Mouse (Mus musculus): ENCODE data around the gene Med26. TPM values are rescaled to one million over a fixed set of nuclear protein-coding genes. Genes with fewer than 3 reads are reported as not detected.

Med26 gene
- polyA plus RNA-seq, 1 experiment from 2014 or later, result 14.9 TPM

GRCm38 (mm10) chr8:72532103-72532502 is 16.0 kb downstream of the Med26 start:
- no peak overlapping the region for H3K4me3 ChIP-seq
- H3K27me3 ChIP-seq (ENCODE audit: insufficient read depth, poor library complexity, severe bottlenecking), result no peaks in the 10 kb centered on the region
- no peaks in the 10 kb centered on the region for H3K9me3 ChIP-seq
- no peak for DNase-seq (ENCODE audit: low spot score)
- H3K27ac ChIP-seq, result no peak overlapping the region
- H3K36me3 ChIP-seq, result 0 out of 2 replicates have a peak, but pooled peaks cover 10% of the 10 kb centered on the region
- H3K4me1 ChIP-seq, result peaks cover 3% of the 10 kb centered on the region; the same call in 1 of the 2 replicates
- WGBS, result 89% methylated on average over 1 of the region's 1 CpGs

- peaks cover 27% of the 10 kb centered on the region for H3K4me1 ChIP-seq
- H3K4me3 ChIP-seq, result no peak overlapping the region
- no peaks in the 10 kb centered on the region for H3K9me3 ChIP-seq
- no peak for DNase-seq (ENCODE audit: low spot score)
- no peaks in the 10 kb centered on the region for H3K27me3 ChIP-seq (ENCODE audit: insufficient read depth, poor library complexity, severe bottlenecking)
- 0 out of 2 replicates have a peak, but pooled peaks cover 13% of the 10 kb centered on the region for H3K36me3 ChIP-seq
- H3K27ac ChIP-seq, result no peak overlapping the region
These were observed 26.2 kb downstream of the Med26 start for GRCm38 (mm10) chr8:72521888-72522287.

GRCm38 (mm10) chr8:72517421-72517988 is 30.6 kb downstream of the Med26 start:
- no peaks in the 10 kb centered on the region for H3K27me3 ChIP-seq (ENCODE audit: insufficient read depth, poor library complexity, severe bottlenecking)
- peaks cover 39% of the 10 kb centered on the region for H3K4me1 ChIP-seq
- peak overlapping the region; percentile 86 for H3K27ac ChIP-seq
- H3K4me3 ChIP-seq, result peak overlapping the region; percentile 17
- WGBS, result 48% methylated on average over 7 of the region's 7 CpGs
- DNase-seq (ENCODE audit: low spot score), result peak; percentile 83
- H3K36me3 ChIP-seq, result 0 out of 2 replicates have a peak, but pooled peaks cover 6% of the 10 kb centered on the region
- no peaks in the 10 kb centered on the region for H3K9me3 ChIP-seq

- H3K36me3 ChIP-seq, result 0 out of 2 replicates have a peak, but pooled peaks cover 6% of the 10 kb centered on the region
- no peak overlapping the region for H3K4me3 ChIP-seq
- peaks cover 30% of the 10 kb centered on the region for H3K4me1 ChIP-seq
- H3K27me3 ChIP-seq (ENCODE audit: insufficient read depth, poor library complexity, severe bottlenecking), result no peaks in the 10 kb centered on the region
- 57% methylated on average over 1 of the region's 1 CpGs for WGBS
- no peaks in the 10 kb centered on the region for H3K9me3 ChIP-seq
- H3K27ac ChIP-seq, result peak overlapping the region; percentile 69
- DNase-seq (ENCODE audit: low spot score), result no peak
These were observed 34.9 kb downstream of the Med26 start for GRCm38 (mm10) chr8:72513158-72513557.

- 93% methylated on average over 1 of the region's 1 CpGs for WGBS
- Histone ChIP-seq H3K9me3 (no peaks in the 10 kb centered on the region), H3K27me3 (ENCODE audit: insufficient read depth, poor library complexity, severe bottlenecking) (no peaks in the 10 kb centered on the region), H3K36me3 (0 out of 2 replicates have a peak, but pooled peaks cover 6% of the 10 kb centered on the region), H3K27ac (peak overlapping the region; percentile 69), H3K4me1 (peaks cover 31% of the 10 kb centered on the region), H3K4me3 (no peak overlapping the region)
- no peak for DNase-seq (ENCODE audit: low spot score)
These were observed 35.4 kb downstream of the Med26 start for GRCm38 (mm10) chr8:72512648-72513047.

GRCm38 (mm10) chr8:72507505-72507904 is 40.6 kb downstream of the Med26 start:
- Histone ChIP-seq H3K4me3 (no peak overlapping the region), H3K9me3 (no peaks in the 10 kb centered on the region), H3K36me3 (0 out of 2 replicates have a peak, but pooled peaks cover 2% of the 10 kb centered on the region), H3K27ac (no peak overlapping the region), H3K27me3 (ENCODE audit: insufficient read depth, poor library complexity, severe bottlenecking) (no peaks in the 10 kb centered on the region), H3K4me1 (peaks cover 39% of the 10 kb centered on the region)
- no peak for DNase-seq (ENCODE audit: low spot score)
- WGBS, result 88% methylated on average over 1 of the region's 1 CpGs

GRCm38 (mm10) chr8:72504637-72505314 is 43.3 kb downstream of the Med26 start:
- Histone ChIP-seq H3K27ac (no peak overlapping the region), H3K4me3 (no peak overlapping the region), H3K27me3 (ENCODE audit: insufficient read depth, poor library complexity, severe bottlenecking) (no peaks in the 10 kb centered on the region), H3K9me3 (no peaks in the 10 kb centered on the region), H3K36me3 (0 out of 2 replicates have a peak, but pooled peaks cover 6% of the 10 kb centered on the region), H3K4me1 (peaks cover 41% of the 10 kb centered on the region)
- DNase-seq (ENCODE audit: low spot score), result no peak

- no peak for DNase-seq (ENCODE audit: low spot score)
- Histone ChIP-seq H3K4me3 (no peak overlapping the region), H3K36me3 (peaks cover 13% of the 10 kb centered on the region; the same call in 1 of the 2 replicates), H3K27me3 (ENCODE audit: insufficient read depth, poor library complexity, severe bottlenecking) (no peaks in the 10 kb centered on the region), H3K4me1 (peaks cover 47% of the 10 kb centered on the region), H3K9me3 (no peaks in the 10 kb centered on the region), H3K27ac (no peak overlapping the region)
These were observed 43.9 kb downstream of the Med26 start for GRCm38 (mm10) chr8:72504137-72504536.

- no peak overlapping the region for H3K4me3 ChIP-seq
- WGBS, result 96% methylated on average over 1 of the region's 1 CpGs
- H3K4me1 ChIP-seq, result peaks cover 30% of the 10 kb centered on the region
- no peaks in the 10 kb centered on the region for H3K9me3 ChIP-seq
- DNase-seq (ENCODE audit: low spot score), result no peak
- peaks cover 37% of the 10 kb centered on the region for H3K36me3 ChIP-seq
- no peaks in the 10 kb centered on the region for H3K27me3 ChIP-seq (ENCODE audit: insufficient read depth, poor library complexity, severe bottlenecking)
- no peak overlapping the region for H3K27ac ChIP-seq
These were observed 47.5 kb downstream of the Med26 start for GRCm38 (mm10) chr8:72500521-72500931.

GRCm38 (mm10) chr8:72499521-72500284 is 48.4 kb downstream of the Med26 start:
- 72% methylated on average over 2 of the region's 2 CpGs for WGBS
- H3K36me3 ChIP-seq, result peaks cover 45% of the 10 kb centered on the region
- H3K27me3 ChIP-seq (ENCODE audit: insufficient read depth, poor library complexity, severe bottlenecking), result no peaks in the 10 kb centered on the region
- no peak for DNase-seq (ENCODE audit: low spot score)
- H3K27ac ChIP-seq, result peak overlapping the region; percentile 60
- peaks cover 30% of the 10 kb centered on the region for H3K4me1 ChIP-seq
- H3K9me3 ChIP-seq, result no peaks in the 10 kb centered on the region
- H3K4me3 ChIP-seq, result no peak overlapping the region

- H3K4me3 ChIP-seq, result no peak overlapping the region
- peaks cover 30% of the 10 kb centered on the region for H3K4me1 ChIP-seq
- no peaks in the 10 kb centered on the region for H3K9me3 ChIP-seq
- DNase-seq (ENCODE audit: low spot score), result no peak
- H3K27me3 ChIP-seq (ENCODE audit: insufficient read depth, poor library complexity, severe bottlenecking), result no peaks in the 10 kb centered on the region
- H3K27ac ChIP-seq, result no peak overlapping the region
- 76% methylated on average over 4 of the region's 4 CpGs for WGBS
- peaks cover 45% of the 10 kb centered on the region for H3K36me3 ChIP-seq
These were observed 49.5 kb downstream of the Med26 start for GRCm38 (mm10) chr8:72498527-72498926.

GRCm38 (mm10) chr8:72497911-72498310 is 50.2 kb downstream of the Med26 start:
- H3K27me3 ChIP-seq (ENCODE audit: insufficient read depth, poor library complexity, severe bottlenecking), result no peaks in the 10 kb centered on the region
- WGBS, result 75% methylated on average over 1 of the region's 1 CpGs
- H3K27ac ChIP-seq, result no peak overlapping the region
- DNase-seq (ENCODE audit: low spot score), result no peak
- peaks cover 45% of the 10 kb centered on the region for H3K36me3 ChIP-seq
- H3K9me3 ChIP-seq, result no peaks in the 10 kb centered on the region
- peaks cover 32% of the 10 kb centered on the region for H3K4me1 ChIP-seq
- no peak overlapping the region for H3K4me3 ChIP-seq

GRCm38 (mm10) chr8:72496217-72496616 is 51.9 kb downstream of the Med26 start:
- H3K27me3 ChIP-seq (ENCODE audit: insufficient read depth, poor library complexity, severe bottlenecking), result no peaks in the 10 kb centered on the region
- peaks cover 40% of the 10 kb centered on the region for H3K36me3 ChIP-seq
- H3K4me1 ChIP-seq, result peaks cover 32% of the 10 kb centered on the region
- no peak overlapping the region for H3K27ac ChIP-seq
- DNase-seq (ENCODE audit: low spot score), result no peak
- WGBS, result 90% methylated on average over 19 of the region's 19 CpGs
- H3K9me3 ChIP-seq, result no peaks in the 10 kb centered on the region
- no peak overlapping the region for H3K4me3 ChIP-seq
